Mouse (Mus musculus): Measurements from ENCODE around the gene Fggy.

Gene Fggy

GRCm38 (mm10) chr4:95778528-95778927 lies 221.2 kb downstream of the Fggy start:
- no peak for DNase-seq (ENCODE audit: low spot score)

- no peak for DNase-seq (ENCODE audit: low spot score)
These were observed 227.0 kb downstream of the Fggy start for GRCm38 (mm10) chr4:95784146-95784895.

- DNase-seq (ENCODE audit: low spot score), result no peak
These were observed 230.3 kb downstream of the Fggy start for GRCm38 (mm10) chr4:95787609-95788008.

DNA sequence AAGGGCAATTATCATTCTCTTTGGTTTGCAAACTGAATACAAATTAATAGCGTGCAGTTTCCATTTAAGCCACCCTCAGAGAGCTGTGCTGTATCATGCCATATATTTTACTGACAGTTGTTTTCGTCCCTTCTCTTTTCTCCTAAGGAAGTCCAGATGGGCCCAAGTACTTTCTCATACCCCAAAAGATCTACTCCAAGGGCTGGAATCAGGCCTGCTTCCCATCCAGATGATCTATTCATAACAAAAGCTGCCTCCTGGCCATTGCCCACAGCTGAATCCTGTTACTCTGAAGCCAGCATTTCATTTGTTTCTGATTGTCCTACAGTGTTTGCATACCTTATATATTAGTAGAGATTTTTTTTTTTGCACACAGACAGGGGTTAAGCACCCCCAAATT lies 231.6 kb downstream of the Fggy start:
- DNase-seq (ENCODE audit: low spot score), result no peak

DNA sequence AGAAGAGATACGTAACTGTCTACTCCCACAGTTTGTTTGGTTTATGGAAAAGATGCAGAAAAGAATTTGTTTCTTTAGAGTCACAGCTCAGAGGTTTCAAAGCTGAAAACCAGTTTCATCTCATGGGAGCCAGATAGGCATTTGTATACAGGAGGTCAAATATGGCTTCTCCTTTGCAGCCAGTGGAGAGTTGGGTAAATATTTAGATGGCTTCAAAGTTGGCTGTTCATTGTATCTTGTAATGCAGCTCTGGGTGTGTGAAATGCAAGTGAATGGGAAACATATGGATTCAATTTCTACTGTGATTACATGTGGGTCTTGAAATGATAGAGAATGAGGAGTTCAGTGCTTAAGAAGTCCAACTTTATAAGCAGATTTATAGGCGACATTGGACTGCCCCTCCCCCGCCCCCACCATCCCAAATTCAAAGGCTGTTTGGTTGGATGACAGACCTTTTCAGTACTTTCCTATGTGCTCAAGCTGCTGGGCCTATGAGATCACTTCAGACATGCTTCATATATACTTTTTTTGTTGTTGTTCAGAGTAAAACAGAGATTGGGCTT lies 234.7 kb downstream of the Fggy start:
- DNase-seq (ENCODE audit: low spot score), result no peak

DNA sequence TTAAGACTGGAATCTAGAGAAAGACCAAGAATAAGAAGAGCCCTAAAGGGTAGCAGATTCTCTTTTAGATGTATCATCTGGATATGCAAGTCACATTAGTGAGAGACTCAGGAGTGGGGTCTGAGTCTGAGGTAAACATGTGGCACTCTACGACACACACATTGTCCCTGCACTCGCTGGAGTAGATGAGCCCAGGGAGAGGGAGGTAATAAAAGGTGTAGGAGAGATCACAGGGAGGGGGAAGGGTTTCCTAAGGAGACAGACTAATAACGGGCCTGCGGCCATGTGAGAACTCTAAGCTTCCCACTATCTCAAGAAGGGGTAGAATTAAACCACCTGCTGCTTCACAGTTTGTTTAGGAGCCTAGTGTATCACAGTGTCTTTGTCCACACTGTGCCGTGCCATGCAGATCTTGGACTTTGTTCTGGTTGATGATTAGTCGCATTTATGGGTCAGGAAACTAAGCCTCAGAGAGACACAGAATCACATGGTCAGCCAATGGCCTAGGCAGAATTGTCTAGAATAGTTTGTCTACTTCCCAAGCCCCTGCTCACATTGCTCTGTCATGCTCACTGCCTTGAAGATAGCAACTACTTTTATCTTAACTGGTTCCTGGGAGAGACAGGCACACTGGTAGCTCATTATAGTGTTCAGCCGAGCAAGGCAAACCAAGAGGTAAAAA lies 236.5 kb downstream of the Fggy start:
- no peak for DNase-seq (ENCODE audit: low spot score)

GRCm38 (mm10) chr4:95794651-95795050 lies 237.3 kb downstream of the Fggy start:
- no peak for DNase-seq (ENCODE audit: low spot score)

DNA sequence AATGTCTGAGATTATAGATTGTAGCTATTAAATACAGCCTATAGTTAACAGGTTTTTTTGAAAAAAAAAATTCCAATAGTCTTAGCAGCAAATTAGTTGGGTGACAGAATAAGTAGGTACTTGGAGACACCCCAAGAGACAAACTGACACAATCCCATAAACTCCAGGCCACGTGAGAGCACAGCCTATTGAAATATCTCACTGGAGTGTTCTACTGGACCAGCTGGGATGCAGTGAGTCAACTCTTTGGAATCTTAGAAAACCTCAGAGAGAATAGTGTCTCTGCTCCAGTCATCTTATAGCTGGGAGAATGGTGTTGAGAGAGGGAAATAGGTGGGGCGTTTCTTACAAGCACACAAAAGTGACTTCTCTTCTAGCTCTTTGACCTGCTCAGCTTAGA lies 238.0 kb downstream of the Fggy start:
- no peak for DNase-seq (ENCODE audit: low spot score)

DNA sequence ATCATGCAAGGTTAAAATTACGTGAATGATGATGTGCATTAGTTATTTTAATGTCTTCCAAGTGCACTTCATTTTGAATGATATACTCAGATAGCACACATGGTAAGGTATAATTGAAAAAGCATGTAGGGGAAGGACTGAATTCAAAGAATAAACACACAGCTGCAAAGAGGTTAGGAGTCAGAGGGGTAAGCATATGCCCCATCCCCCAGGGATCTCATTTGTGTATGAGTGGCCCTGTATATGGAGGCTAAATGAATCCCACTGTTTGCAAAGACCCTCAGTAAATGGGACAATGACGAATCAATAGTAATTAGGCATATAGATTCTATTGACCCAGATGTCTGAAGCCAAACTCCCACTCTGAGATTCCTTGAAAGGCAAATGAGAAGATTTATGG lies 262.3 kb downstream of the Fggy start:
- DNase-seq (ENCODE audit: low spot score), result no peak

DNA sequence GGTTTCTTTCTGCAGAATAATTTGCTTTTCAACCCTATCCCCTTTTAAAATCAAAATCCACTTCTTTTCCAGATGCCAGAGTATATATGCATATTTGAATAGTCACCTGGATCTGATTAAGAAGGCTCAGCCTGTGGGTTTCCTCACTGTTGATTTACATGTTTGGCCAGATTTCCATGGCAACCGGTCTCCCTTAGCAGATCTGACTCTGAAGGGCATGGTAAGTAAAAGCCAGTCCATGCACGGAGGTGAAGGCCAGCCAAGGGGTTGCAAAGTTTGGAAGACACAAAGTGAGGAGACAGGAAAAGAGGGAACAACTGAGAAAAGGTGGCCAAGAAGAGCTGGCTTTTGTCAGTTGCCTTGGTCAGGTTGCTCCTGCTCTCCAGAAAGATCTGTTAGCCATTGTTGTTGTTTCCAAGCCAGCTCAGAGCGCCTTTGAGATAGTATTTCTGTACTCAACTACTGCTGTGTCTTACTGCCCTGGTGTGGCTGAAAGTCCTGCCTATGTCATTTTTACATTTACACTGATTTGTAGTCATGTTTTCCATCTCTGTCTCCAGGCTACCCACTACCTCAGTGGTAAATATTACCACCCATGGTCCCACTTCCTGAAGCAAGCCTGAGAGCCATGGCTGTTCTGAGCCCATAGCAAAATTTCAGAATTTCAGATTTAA lies 264.7 kb downstream of the Fggy start:
- no peak for DNase-seq (ENCODE audit: low spot score)

DNA sequence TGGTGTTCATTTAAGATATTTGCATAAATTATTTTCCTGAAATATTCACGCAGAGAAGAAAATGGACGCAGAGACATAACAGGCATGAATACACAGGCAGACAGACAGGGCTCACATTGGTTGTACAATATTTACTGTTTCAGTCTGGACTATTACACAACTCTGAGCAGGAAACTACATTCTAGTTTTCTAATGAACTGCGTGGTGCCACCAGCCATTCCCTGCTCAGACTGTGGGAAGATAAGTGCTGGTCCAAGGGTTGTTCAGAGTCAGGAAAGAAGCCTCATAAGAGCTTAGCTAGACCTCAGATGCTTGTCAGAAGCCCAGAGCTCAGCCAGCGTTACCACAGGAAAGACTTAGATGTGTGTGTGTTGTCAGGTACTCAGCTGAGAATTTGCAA lies 270.9 kb downstream of the Fggy start:
- DNase-seq (ENCODE audit: low spot score), result no peak

DNA sequence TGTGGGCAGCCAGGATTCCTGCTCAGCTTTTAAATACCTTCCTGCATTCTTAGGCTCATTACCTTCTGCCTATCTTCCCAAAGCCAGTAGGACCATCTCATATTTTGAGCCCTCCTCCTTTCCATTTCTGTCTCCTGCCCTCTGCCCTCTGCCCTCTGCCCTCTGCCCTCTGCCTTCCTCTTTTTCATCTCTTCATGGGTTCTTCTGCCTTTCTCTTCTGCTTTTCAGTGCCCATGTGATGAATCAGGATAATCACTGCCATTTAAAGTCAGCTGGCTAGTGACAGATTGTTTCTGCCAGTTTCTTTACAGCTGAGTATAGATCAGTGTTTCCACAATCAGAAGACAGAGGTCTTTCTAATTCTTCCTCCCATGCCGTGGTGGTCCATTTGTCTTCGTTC lies 273.0 kb downstream of the Fggy start:
- DNase-seq (ENCODE audit: low spot score), result no peak

DNA sequence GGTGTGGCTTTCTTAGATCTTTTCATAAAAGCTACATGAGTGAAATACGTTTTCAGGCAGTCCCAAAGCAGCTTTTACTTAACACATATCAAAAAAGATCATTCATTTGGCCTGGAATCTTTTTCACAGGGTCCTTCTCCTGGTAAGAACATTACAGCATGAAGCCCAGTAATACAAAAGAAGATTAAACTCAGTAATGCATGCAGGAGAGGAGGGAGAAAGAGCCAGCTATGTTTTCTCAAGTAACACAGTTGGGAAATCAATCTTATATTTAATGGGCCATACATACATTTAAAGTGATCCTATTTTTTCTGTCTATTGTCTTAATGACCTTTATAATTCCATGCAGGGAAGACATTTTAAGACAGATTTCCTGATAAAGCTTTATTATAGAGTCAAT lies 282.6 kb downstream of the Fggy start:
- no peak for DNase-seq (ENCODE audit: low spot score)

- DNase-seq (ENCODE audit: low spot score), result no peak
These were observed 283.2 kb downstream of the Fggy start for GRCm38 (mm10) chr4:95840389-95841053.

DNA sequence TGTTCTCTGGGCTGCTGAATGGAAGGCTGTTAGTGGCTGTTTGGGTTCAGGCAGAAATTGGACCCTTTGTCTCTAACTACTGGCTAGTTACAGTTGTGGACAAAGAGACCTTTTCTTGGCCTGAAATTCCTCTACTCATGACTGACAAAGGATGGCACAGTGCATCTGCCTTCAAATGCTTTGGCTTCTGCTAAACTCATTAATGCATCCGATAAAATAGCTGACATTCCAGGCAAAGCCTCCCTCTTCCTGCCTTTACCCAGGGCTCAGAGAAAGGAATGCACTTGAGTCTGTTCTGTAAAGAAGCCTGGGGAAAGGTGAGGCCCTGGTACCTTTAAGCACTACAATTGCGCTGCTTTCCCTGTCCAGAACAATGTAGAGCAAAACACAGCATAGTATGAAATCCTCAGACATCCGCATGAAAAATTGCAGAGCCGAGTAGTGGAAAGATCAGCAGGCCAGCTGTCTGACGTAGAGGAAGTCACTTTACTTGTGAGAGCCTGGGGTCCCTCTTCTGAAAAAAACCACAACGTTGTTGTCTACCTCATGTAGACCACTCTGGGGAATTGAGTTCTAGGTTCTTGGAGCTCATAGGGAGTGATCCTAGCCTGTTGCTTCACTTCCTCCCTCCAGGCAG lies 288.8 kb downstream of the Fggy start:
- no peak for DNase-seq (ENCODE audit: low spot score)

- DNase-seq (ENCODE audit: low spot score), result no peak
These were observed 289.9 kb downstream of the Fggy start for GRCm38 (mm10) chr4:95847219-95847618.

GRCm38 (mm10) chr4:95847664-95848063 lies 290.4 kb downstream of the Fggy start:
- no peak for DNase-seq (ENCODE audit: low spot score)

DNA sequence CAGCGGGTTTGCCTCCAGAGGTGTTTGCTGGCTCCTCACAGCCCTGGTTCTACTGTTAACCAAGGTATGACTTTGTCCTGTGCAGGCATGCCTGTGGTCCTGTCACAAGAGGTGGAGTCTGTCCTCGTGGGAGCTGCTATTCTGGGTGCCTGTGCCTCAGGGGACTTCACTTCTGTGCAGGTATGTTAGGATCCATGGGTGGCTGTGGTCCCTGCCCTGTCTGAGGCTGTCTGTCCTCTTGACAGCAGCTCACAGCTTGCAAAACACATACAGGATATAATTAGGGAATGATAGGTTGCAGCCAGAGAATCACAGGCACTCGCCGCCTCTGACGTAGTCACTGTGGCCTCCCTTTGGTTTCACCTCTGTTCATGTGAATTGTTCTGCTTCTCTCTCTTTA lies 292.2 kb downstream of the Fggy start:
- DNase-seq (ENCODE audit: low spot score), result no peak

- DNase-seq (ENCODE audit: low spot score), result no peak
These were observed 292.9 kb downstream of the Fggy start for GRCm38 (mm10) chr4:95850044-95850739.

DNA sequence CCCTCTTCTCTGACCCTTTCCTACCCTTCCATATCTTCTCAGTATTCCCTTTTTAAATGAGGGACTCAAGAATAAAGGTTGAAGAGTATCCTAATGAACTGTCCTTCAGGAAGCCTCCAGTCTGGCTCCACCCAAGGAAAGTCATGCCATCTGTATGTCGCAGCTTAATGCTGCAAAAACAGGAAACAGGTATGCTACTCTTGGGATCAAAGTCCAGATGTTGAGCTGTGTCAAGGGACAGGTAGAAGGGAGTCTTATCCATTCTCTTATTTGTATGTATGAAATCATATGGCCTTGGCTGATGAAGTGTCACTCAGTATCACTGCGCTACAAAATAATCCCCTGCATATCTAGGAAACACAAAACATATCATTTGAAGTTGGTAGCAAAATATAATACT lies 294.9 kb downstream of the Fggy start:
- DNase-seq (ENCODE audit: low spot score), result no peak

DNA sequence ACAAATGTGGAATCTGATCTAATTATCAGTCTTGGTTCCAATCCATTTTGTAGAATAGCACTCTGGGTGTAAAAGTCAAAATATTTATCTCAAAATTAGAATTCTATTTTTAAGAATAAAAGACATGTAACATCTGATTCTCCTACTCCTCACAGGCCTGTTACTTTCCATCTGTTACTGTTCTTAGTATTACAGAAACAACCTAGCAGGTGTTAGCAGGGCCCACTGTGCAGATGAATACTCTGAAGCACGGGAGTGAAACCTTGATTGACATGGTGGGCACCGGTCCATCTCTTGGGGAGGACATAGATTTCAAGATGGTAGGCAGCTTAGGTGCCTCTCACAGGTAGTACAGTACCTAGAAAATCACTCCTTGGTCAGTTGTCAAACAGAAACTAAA lies 298.7 kb downstream of the Fggy start:
- DNase-seq (ENCODE audit: low spot score), result no peak

Measured in testis, postnatal 10 days (tissue).